Mouse (Mus musculus): Measurements from ENCODE around the gene Cdr2l. TPM values are rescaled to one million over a fixed set of nuclear protein-coding genes. Genes with fewer than 3 reads are reported as not detected.

The Cdr2l gene
- total RNA-seq, 2 experiments from 2014 or later = 13.9 to 16.8 TPM

DNA sequence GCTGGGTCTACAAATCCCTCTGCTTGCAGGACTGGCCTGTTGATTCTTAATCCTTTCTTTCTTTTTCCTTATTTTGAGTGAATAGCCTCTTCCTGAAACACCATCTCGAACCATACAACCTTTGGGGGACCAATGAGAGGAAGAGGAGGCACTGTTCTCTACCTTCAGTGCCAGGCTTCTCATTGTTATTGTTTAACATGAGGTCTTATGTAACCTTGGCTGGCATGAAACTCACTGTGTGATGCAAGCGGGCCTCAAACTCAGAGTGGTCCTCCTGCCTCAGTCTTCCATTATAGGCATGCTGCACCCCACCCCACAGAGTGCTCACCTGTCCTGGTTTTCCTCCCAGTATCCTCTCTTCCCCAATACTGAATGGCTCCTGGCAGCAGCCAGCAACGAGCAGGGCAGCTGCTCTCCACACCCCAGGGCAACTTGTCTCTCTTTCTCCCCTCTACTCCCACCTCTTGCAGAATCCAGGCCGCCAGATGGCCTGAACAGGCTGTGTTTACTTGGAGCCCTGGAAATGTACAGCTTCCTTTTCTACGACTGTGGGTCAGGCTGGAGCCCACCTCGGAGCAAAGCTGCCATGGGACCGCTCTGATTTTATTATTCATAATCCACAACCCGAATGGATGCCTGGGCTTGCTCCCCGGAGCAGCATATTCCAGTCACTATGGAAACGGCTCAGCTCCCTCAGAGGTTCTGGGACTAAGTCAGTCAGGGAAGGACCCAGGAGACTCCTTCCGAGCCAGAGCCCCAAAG, 19.1 kb downstream of the Cdr2l start:
- DNase-seq = no peak
- intact Hi-C loops (cut with DNase I) = no loop called here

DNA sequence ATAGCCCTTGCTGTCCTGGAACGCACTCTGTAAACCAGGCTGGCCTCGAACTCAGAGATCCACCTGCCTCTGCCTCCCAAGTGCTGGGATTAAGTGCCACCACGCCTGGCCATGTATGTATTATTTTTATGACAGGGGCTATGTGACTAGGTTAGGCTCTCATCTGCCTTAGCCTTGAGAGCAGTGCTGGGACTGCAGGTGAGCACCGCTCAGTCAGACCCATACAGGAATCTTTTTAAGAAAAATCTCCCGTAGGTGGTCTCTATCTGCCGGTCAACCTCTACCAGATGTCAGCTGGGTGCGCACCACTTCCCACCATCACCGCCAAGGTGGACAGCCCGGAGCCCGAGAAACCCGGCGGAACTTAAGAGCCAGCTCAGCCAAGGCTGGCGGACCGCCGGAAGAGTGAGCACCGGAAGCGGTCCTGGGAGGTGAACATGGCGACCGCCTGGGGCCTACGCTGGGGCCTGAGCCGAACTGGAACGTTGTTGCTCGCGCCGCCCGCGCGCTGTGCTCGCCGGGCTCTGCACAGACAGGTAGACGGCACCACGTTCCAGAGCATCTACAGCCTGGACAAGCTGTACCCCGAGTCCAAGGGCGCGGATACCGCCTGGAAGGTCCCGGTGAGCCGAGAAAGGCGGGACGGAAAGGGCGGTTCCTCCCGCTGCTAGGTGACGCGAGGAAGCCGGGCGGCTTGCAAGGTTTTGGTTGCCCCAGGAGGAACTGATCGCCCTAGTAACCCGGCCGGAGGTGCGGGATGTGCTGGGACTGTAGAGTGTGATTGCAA, 21.8 kb downstream of the Cdr2l start, which contains the start of gene Mrpl58:
Gene Mrpl58 (plus strand): TSS at position 415 of the 787 bp plus-strand sequence.
- intact Hi-C loops (cut with DNase I) = loop anchor here (2.0 kb wide), 1 partner anchor 21 kb away; no protein-coding TSS in a partner anchor
- peak; percentile 92 to 94 for DNase-seq

DNA sequence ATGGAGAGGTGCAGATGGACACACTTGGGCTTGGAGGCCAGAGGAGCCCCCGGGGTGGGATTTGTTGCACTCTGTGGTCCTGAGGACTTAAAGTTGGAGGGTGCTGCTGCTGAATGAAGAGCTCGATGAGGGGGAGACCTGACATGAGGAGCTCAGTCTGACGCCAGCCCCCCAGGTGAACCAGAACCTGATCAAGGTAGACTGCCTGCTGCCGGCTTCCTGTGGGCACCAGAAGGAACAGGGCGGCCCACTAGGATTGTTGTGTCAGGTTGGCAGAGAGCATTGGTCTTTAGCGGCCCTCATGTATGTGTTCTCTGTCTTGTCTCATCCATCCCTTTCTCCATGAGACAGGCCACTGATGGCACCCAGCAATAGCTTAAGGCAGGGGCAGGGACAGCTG, 24.0 kb downstream of the Cdr2l start:
- no peak for DNase-seq
- intact Hi-C loops (cut with DNase I) = no loop called here

DNA sequence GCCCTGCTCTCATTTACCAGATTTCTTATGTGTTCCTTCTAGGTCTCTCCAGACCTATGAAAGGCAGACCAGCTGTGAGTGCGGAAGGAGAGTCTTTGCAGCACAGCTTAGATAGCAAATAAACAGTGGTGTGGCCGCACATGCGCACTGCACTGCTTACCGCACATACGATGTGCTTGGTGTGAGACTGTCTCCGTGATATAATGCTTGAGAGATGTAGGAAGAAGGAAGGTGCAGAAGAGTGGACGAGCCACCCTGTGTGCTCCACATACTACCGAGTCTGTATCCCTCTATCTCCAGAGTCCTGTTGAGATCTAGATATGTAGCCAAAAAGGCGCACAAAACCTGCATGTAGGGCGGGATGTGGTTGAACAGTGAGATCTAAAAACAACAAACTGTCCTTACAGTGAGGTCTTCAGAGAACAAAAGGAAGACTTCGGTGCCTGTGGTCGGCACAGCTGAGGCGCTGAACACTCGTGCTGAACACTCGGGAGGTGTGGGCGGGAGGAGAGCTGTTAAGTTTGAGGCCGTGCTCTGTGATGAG, 25.2 kb downstream of the Cdr2l start:
- DNase-seq = no peak
- intact Hi-C loops (cut with DNase I) = no loop called here

DNA sequence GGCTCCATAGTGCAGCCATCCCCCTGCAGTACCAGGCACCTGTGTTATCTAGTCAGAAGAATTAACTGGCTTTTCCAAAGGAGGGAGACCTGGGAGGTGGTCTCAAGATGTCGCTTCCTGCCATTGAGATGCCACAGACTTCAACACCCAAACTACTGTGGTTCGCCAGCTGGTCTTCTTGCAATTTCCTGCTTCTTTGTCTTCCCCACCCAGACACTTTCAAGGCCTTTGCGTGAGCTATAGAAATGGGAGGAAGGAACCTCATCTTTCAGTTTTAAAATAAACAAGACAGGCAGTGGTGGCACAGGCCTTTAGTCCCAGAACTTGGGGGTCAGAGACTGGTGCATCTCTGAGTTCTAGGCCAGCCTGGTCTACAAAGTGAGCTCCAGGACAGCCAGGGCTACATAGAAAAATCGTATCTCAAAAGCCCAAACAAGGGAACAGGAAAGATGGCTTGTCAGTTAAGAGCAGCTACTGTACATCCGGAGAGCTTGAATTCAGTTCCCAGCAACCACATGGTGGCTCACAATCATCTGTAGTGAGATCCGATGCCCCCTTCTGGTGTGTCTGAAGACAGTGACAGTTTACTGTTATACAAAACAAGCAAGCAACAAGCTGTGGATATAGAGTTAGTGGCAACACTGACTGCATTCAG, 26.7 kb downstream of the Cdr2l start:
- intact Hi-C loops (cut with DNase I) = no loop called here
- DNase-seq = no peak

DNA sequence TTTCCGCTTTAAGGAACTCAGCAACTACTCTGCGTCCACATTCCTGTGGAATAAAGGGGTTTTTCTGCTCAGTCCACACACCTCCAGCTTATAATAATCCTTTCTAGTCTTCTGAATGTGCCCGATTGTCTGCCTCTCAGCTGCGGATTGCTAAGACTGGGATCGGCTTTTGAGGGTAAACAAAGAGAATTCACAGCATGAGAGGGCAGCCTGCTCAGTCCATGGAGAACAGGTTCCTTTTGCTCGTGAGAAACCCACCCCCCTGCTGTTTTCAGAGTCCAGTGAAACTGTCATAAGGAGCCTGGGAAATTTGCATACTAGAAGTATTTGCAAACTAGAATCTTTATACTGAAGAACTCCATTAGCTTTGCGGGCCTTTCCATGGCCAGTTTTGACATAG, 27.8 kb downstream of the Cdr2l start:
- DNase-seq = no peak
- intact Hi-C loops (cut with DNase I) = no loop called here

DNA sequence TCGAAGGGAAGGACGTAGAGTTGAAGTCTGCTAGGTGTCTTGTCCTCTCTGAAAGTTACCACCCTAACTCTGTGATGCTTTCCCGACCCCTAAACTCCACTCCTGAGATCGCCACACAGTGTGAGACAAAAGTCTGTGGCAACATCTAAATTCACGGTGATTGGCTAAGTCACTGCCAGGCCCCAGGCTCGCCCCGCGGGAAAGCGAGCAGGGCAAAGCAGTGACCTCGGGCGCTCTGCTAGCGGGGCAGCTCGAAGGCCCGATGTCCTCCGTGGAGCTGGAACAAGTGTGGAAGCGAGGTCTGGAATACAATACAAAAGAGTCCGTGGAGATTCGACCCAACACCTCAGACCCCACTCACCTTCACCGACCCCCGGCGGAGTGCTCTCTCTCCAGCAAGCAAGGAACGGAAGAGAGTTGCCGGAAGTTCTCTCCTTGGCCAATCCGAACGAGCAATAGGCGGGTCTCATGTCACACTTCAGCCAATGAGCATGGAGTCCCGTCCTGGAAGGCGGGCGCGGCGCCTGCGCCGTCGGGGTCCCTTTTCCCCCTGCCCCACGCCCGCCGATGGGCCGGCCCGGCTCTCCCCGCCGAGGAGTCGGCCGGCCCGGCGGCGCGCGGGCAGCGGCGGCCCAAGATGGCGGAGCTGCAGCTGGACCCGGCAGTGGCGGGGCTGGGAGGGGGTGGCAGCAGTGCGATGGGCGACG, 38.0 kb downstream of the Cdr2l start, which contains the start of the genes Atp5h and Kctd2:
Gene Atp5h (minus strand): TSS at position 432 of the 707 bp plus-strand sequence.
Gene Kctd2 (plus strand): TSS at position 598 of the 707 bp plus-strand sequence.
- intact Hi-C loops (cut with DNase I) = no loop called here
- DNase-seq = peak; percentile 97

DNA sequence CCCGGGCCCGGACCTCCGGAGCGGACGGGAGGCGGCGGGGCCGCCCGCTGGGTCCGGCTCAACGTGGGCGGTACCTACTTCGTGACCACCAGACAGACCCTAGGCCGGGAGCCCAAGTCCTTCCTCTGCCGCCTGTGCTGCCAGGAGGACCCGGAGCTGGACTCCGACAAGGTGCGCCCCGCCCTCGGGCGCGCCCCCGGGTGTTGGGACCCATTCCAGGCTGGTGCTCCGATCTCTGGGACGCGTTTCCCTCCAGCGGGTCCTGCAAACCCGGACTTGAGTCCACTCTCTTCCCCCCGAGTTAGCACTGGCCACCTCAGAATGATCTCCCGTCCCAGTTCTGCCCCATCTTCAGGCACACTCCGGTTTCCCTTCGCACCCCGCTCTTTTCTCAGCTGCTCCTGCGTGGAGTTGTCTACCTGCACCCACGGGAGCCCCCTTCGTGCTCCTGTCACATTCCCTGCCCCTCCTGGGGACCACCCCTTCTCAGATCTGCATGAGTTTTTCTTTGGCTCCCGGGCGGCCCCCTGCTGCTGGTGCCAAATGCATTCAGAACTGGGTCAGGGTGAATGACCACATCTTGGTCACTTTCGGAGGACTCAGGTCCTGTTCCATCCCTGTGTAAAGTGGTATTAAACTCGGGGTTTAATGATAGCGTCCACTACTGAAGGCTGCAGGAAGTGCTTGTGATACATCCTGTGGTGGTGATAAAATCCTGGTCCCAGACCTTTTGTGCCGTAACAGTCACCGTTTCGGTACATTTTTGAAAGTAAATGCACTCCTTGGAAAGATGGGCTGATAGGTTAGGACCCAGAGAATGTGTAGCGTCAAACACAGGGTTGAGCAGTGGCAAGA, 38.8 kb downstream of the Cdr2l start:
- peak; percentile 78 for DNase-seq
- intact Hi-C loops (cut with DNase I) = no loop called here

DNA sequence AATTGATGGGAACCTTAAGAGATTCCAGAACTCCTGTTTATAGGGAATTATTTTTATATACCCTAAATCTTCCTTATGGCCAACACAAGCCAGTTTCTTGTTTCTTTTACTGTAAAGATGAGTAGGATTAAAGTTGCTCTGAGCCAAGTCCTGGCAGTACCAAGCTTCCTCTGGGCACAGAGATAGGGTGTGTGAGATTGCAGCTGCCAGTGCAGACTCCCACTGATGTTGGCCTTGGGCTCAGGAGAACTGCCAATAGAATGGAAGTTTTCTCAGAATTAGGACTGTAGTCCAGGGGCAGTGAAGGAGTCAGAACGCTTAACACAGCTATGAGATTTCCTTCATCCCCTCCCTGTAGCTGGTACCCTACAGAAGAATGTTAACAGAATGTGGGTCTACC, 39.6 kb downstream of the Cdr2l start:
- no peak for DNase-seq
- intact Hi-C loops (cut with DNase I) = no loop called here

DNA sequence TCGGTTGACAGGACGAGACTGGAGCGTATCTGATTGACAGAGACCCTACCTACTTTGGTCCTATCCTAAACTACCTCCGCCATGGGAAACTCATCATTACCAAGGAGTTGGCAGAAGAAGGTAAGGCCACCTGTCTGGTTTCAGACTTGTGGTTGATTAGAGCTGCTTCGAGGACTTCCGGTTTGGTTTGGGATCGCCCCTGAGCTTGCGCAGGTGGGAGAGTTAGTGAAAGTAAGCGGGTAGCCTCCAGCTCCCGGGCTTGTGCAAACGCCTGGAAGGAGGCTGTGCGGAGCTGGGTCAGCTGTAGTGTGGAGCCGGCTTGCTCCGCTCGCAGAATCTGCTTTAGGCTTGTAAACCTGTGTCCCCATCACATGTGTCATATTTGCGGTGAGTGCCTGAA, 40.3 kb downstream of the Cdr2l start:
- DNase-seq = no peak
- intact Hi-C loops (cut with DNase I) = no loop called here

DNA sequence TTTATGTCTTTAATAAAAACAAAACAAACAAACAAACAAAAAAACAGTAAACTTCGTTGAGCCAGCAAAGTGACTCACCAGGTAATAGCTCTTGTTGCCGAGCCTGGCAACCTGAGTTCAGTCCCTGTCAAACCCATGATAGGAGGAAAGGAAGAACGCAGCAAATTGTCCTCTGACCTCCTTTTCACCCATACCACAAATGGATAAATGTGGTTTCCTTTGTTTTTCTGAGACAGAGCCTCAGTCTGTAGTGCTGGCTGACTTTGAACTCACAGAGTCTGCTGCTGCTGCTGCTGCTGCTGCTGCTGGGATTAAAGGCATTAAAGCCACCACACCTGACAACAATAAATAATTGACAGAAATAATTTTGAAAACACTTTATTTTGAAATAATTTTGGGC, 41.4 kb downstream of the Cdr2l start:
- intact Hi-C loops (cut with DNase I) = no loop called here
- DNase-seq = no peak

DNA sequence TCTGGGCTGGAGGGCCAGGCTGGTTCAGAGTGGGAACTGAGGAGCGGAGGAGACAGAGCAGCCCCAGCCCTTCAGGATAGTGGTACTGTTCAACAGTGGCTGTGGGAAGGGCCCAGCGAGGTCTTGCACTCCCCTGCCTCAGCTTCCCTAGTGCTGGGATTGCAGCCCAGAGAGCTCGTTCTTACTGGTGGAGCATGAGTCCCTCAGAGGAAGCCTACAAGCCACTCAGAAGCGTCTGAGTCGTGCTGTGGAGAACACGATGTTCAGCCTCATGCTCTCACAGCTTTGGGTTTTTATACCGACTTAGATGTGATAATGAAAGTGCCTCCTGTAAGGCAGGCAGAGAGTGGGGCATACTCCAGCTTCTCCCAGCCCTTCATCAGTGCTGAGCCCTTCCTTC, 43.0 kb downstream of the Cdr2l start:
- no peak for DNase-seq
- intact Hi-C loops (cut with DNase I) = no loop called here

DNA sequence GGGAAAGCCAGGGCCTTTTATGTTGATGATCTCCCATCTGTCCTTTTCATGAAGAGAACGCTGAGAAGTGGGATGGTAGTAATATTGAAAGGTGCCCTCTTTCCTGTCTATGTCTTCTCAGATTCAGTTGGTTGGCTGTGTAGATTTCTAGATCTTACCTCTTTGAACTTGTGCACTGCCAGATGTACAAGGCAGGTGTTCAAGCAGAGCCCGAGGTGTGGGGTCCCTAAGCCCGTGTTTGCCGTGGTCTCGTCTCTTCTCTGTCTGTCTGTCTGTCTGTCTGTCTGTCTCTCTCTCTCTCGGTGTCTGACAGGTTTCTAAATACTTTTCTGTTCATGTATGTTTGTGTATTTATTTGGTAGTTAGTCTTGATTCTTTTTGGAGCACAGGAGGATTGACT, 44.0 kb downstream of the Cdr2l start:
- intact Hi-C loops (cut with DNase I) = no loop called here
- DNase-seq = no peak

DNA sequence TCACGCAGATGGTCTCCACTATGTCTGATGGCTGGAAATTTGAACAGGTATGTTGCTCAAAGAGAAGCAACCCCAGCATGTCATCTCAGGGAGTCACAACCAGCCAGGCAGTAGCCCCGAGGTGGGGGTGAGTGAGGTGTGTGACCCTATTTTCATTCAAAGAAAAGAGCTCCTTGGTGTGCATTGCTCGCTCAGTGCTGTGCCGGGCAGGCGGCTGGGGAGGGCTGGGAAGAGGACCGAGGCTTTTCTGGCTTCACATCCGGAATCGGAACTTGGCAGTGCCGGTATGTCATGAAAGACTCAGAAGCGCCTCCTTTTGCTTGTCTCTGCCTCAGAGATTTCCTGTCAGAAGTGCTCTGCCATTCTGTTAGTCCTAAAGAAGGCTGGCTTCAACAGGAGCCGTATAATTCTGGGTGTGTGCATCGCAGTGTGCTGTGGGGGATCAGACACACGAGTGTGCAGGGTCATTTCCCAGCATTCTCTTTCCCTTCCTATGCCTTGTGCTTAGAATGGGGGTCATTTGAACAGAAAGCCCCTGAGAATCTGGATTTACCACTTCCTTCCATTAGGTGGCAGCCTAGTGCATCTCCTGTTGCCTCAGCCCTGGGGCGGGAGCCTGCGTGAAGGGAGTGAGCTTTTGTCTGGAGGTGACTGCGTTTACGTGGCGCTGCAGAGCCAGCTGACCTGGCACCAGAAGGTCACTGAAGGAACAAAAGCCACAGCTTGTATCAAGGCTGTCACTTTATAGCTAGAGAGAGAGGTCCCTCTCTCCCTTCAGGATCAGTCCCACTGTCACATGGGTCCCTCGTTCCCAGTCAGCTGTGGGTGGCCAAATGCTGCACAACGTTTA, 46.0 kb downstream of the Cdr2l start:
- intact Hi-C loops (cut with DNase I) = loop anchor here (2.0 kb wide), 1 partner anchor 47 kb away; the partner anchor contains the start of gene Armc7

DNA sequence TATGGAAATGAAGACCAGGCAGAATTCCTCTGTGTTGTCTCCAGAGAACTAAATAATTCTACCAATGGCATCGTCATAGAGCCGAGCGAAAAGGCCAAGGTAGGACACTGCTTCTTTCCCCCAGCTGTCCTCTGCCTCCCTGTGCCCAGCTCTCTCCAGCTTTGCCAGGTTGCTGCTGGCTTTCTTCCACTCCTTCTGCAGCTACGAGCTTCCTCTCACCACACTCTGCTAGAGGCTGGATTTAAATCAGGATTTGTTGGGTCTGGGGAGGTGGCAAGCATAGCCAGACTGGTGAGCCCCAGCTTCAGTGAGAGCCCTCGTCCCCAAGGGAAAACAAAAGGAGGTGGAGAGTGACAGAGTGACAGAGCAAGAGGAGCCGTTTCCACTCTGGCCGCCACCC, 47.6 kb downstream of the Cdr2l start:
- DNase-seq = peak in 1 of 2 experiments; percentile 44
- intact Hi-C loops (cut with DNase I) = loop anchor here (2.0 kb wide), 1 partner anchor 45 kb away; the partner anchor contains the start of gene Armc7

More for the DNA sequence above, 46.0 kb downstream of the Cdr2l start:
- peak; percentile 86 to 88 for DNase-seq

DNA sequence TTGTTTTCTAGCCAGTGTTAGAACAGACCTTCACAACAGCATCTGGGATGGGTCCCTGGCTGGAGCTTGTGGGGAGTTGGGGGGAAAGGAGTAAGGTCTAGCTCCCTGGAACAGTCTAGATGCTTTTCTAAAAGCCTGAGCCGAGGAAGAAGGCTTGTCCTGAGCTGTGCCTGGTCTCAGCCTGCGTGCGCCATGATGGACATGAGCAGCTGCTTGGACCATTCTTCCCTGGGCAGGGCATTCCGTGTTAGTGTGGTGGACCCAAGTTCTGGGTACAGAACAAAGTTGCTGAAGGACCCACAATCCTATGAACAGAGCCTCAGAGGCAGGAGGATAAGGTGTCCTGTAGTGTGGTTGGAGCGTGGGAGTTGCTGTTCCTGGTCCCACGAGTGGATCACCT, 48.8 kb downstream of the Cdr2l start:
- DNase-seq = no peak
- intact Hi-C loops (cut with DNase I) = no loop called here

DNA sequence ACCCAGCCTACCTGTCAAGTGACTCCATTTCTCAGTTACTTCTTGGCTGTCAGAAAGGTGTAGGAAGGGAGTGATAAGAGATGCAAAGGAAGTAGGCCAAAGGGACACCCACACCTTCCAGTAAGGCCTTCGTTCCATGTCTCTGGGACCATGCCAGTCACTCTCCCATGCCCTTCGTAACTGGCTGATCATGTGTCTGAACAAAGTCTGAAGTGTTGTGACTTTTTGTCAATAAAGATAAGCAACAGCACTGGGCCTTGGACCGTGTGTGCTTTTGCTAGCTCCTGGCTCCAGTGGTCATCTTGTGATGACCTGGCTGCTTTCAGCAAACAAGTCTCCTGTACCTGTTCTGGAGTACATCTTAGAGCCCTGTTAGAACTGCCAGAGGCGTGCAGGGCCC, 51.1 kb downstream of the Cdr2l start:
- intact Hi-C loops (cut with DNase I) = no loop called here
- DNase-seq = no peak

DNA sequence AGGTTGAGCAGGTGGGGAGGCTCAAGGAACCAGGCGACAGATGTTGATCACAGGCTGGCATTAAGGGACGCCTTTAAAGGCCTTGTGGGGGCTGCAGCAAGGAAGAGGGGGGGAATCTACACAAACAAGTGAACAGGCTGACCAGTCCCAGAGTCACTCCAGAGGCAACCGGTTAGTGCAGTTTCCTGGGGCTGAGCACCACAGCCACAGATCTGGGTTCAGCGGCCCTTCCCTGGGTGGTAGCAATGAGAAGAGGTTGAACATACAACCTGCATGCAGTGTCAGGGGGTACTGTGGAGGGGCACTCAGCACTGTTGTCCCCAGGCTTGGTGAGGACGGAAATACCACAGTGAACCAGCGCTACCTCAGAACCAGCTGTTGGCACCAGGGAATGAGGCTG, 51.6 kb downstream of the Cdr2l start:
- intact Hi-C loops (cut with DNase I) = no loop called here
- no peak for DNase-seq
